Mouse (Mus musculus): ENCODE measurements around the gene Tmtc2. TPM values are rescaled to one million over a fixed set of nuclear protein-coding genes. Genes with fewer than 3 reads are reported as not detected.

Tmtc2 gene
- total and polyA plus RNA-seq, 3 experiments: not detected

GRCm38 (mm10) chr10:105532747-105533146 lies 41.5 kb downstream of the Tmtc2 start:
- DNase-seq (ENCODE audit: extremely low read depth): no peak
- Histone ChIP-seq H3K36me3 (replicated peaks in 1 of 2; ENCODE audit: control insufficient read depth in 1 of 2, insufficient read depth in 1 of 2, low read length in 1 of 2) (no peaks in the 10 kb centered on the region), H3K4me1 (ENCODE audit: control insufficient read depth in 1 of 2, insufficient read depth in 2 of 2) (no peaks in the 10 kb centered on the region), H3K79me2 (replicated peaks; ENCODE audit: control insufficient read depth, extremely low read depth, insufficient read depth, poor library complexity, severe bottlenecking) (no peaks in the 10 kb centered on the region), H3K27me3 (replicated peaks) (no peaks in the 10 kb centered on the region), H3K4me3 (replicated peaks in 1 of 3; ENCODE audit: low read depth in 2 of 3, low read length in 2 of 3, poor library complexity in 1 of 3) (no peak overlapping the region), H3K4me2 (ENCODE audit: insufficient read depth, low read depth, poor library complexity, severe bottlenecking) (no peak overlapping the region), H3K9me3 (replicated peaks; ENCODE audit: low read length) (peaks cover 50% of the 10 kb centered on the region), H3K27ac (ENCODE audit: insufficient read depth, low read depth) (no peak overlapping the region), H3K9ac (ENCODE audit: insufficient read depth, low read depth) (no peak overlapping the region)
- TF ChIP-seq ELF1 (IDR thresholded peaks at IDR 0.05; ENCODE audit: low read depth, low read length) (no peak), ZKSCAN1 (IDR thresholded peaks at IDR 0.05; ENCODE audit: borderline replicate concordance, low read depth, low read length) (no peak), NELFE (IDR thresholded peaks at IDR 0.05; ENCODE audit: low read depth, low read length) (no peak)
- in situ Hi-C loops (cut with MboI; ENCODE audit: low pct_ligation_motif_present, low pct_unique_long_range_greater_than_20kb, low sequenced_read_pairs) (no loop called here), dilution Hi-C loops (cut with MboI; ENCODE audit: extremely low pct_ligation_motif_present, extremely low pct_unique_long_range_greater_than_20kb, low sequenced_read_pairs) (no loop called here)

- dilution Hi-C loops (cut with MboI; ENCODE audit: extremely low pct_ligation_motif_present, extremely low pct_unique_long_range_greater_than_20kb, low sequenced_read_pairs): no loop called here
- in situ Hi-C loops (cut with MboI; ENCODE audit: low pct_ligation_motif_present, low pct_unique_long_range_greater_than_20kb, low sequenced_read_pairs): no loop called here
- Histone ChIP-seq H3K4me3 (replicated peaks in 1 of 3; ENCODE audit: low read depth in 2 of 3, low read length in 2 of 3, poor library complexity in 1 of 3) (no peak overlapping the region), H3K4me1 (ENCODE audit: control insufficient read depth in 1 of 2, insufficient read depth in 2 of 2) (no peaks in the 10 kb centered on the region), H3K9me3 (replicated peaks; ENCODE audit: low read length) (peaks cover 48% of the 10 kb centered on the region), H3K9ac (ENCODE audit: insufficient read depth, low read depth) (no peak overlapping the region), H3K27ac (ENCODE audit: insufficient read depth, low read depth) (no peak overlapping the region), H3K4me2 (ENCODE audit: insufficient read depth, low read depth, poor library complexity, severe bottlenecking) (no peak overlapping the region), H3K27me3 (replicated peaks) (no peaks in the 10 kb centered on the region), H3K36me3 (replicated peaks in 1 of 2; ENCODE audit: control insufficient read depth in 1 of 2, insufficient read depth in 1 of 2, low read length in 1 of 2) (no peaks in the 10 kb centered on the region), H3K79me2 (replicated peaks; ENCODE audit: control insufficient read depth, extremely low read depth, insufficient read depth, poor library complexity, severe bottlenecking) (no peaks in the 10 kb centered on the region)
- DNase-seq (ENCODE audit: extremely low read depth): no peak
- no peak for TF ChIP-seq ZMIZ1 (IDR thresholded peaks at IDR 0.05; ENCODE audit: low read depth, low read length)
- TF ChIP-seq MYC (IDR thresholded peaks at IDR 0.05; ENCODE audit: low read depth, low read length): no peak
- TF ChIP-seq MAX (IDR thresholded peaks at IDR 0.05; ENCODE audit: low read length): no peak
- no peak for TF ChIP-seq TCF12 (IDR thresholded peaks at IDR 0.05; ENCODE audit: low read depth, low read length)
These were observed 42.2 kb downstream of the Tmtc2 start for GRCm38 (mm10) chr10:105532019-105532525.

- H3K27ac ChIP-seq (ENCODE audit: insufficient read depth, low read depth): no peak overlapping the region
- dilution Hi-C loops (cut with MboI; ENCODE audit: extremely low pct_ligation_motif_present, extremely low pct_unique_long_range_greater_than_20kb, low sequenced_read_pairs): no loop called here
- in situ Hi-C loops (cut with MboI; ENCODE audit: low pct_ligation_motif_present, low pct_unique_long_range_greater_than_20kb, low sequenced_read_pairs): no loop called here
- H3K9me3 ChIP-seq (replicated peaks; ENCODE audit: low read length): peaks cover 47% of the 10 kb centered on the region
- no peaks in the 10 kb centered on the region for H3K36me3 ChIP-seq (replicated peaks in 1 of 2; ENCODE audit: control insufficient read depth in 1 of 2, insufficient read depth in 1 of 2, low read length in 1 of 2)
- no peaks in the 10 kb centered on the region for H3K27me3 ChIP-seq (replicated peaks)
- no peak overlapping the region for H3K4me2 ChIP-seq (ENCODE audit: insufficient read depth, low read depth, poor library complexity, severe bottlenecking)
- no peak for DNase-seq (ENCODE audit: extremely low read depth)
- no peak overlapping the region for H3K4me3 ChIP-seq (replicated peaks in 1 of 3; ENCODE audit: low read depth in 2 of 3, low read length in 2 of 3, poor library complexity in 1 of 3)
- H3K4me1 ChIP-seq (ENCODE audit: control insufficient read depth in 1 of 2, insufficient read depth in 2 of 2): no peaks in the 10 kb centered on the region
- TF ChIP-seq MXI1 (IDR thresholded peaks at IDR 0.05; ENCODE audit: low read depth, low read length): no peak
- TF ChIP-seq POLR2A (IDR thresholded peaks at IDR 0.05; ENCODE audit: low read depth, low read length): no peak
- no peak for TF ChIP-seq SIN3A (IDR thresholded peaks at IDR 0.05; ENCODE audit: low read length)
- no peak for TF ChIP-seq PAX5 (IDR thresholded peaks at IDR 0.05; ENCODE audit: low read length)
- TF ChIP-seq JUND (conservative IDR thresholded peaks at IDR 0.05; ENCODE audit: low read depth, low read length): no peak
- TF ChIP-seq CHD2 (IDR thresholded peaks at IDR 0.05; ENCODE audit: low read length): no peak
- TF ChIP-seq KAT2A (IDR thresholded peaks at IDR 0.05; ENCODE audit: insufficient replicate concordance, low read length): no peak
- TF ChIP-seq ZNF384 (IDR thresholded peaks at IDR 0.05; ENCODE audit: low read depth, low read length): no peak
- TF ChIP-seq MAFK (IDR thresholded peaks at IDR 0.05; ENCODE audit: insufficient replicate concordance, low read length): no peak
- TF ChIP-seq IRF4 (IDR thresholded peaks at IDR 0.05; ENCODE audit: low read depth, low read length): no peak
- no peak for TF ChIP-seq JUN (IDR thresholded peaks at IDR 0.05; ENCODE audit: insufficient read depth, low read depth, low read length)
- TF ChIP-seq MEF2A (IDR thresholded peaks at IDR 0.05; ENCODE audit: borderline replicate concordance, low read depth, low read length): no peak
- TF ChIP-seq CTCF (conservative IDR thresholded peaks at IDR 0.05 in 1 of 2, IDR thresholded peaks at IDR 0.05 in 1 of 2; ENCODE audit: low read depth in 2 of 2, low read length in 2 of 2): no peak
- no peak for TF ChIP-seq USF1 (IDR thresholded peaks at IDR 0.05; ENCODE audit: low read depth, low read length)
- no peak for TF ChIP-seq ETS1 (conservative IDR thresholded peaks at IDR 0.05; ENCODE audit: low read depth, low read length)
- no peak for TF ChIP-seq ZMIZ1 (IDR thresholded peaks at IDR 0.05; ENCODE audit: low read depth, low read length)
- TF ChIP-seq ZC3H11A (IDR thresholded peaks at IDR 0.05; ENCODE audit: low read depth, low read length): no peak
- H3K79me2 ChIP-seq (replicated peaks; ENCODE audit: control insufficient read depth, extremely low read depth, insufficient read depth, poor library complexity, severe bottlenecking): no peaks in the 10 kb centered on the region
- no peak overlapping the region for H3K9ac ChIP-seq (ENCODE audit: insufficient read depth, low read depth)
These were observed 43.0 kb downstream of the Tmtc2 start for GRCm38 (mm10) chr10:105531080-105531894.

Data from CH12.LX (cell line).